Mouse (Mus musculus): Measurements from ENCODE around the gene Entpd2. TPM values are rescaled to one million over a fixed set of nuclear protein-coding genes. Genes with fewer than 3 reads are reported as not detected.

Entpd2 gene
- polyA plus RNA-seq, 1 experiment from 2014 or later, result 33.9 TPM

GRCm38 (mm10) chr2:25365091-25365761, 30.4 kb upstream of the Entpd2 start, which contains the start of gene Uap1l1:
Gene Uap1l1, minus strand, starts transcription at chr2:25365682.
- under 1% methylated on average over 54 of the region's 54 CpGs for WGBS
- Histone ChIP-seq H3K27ac (ENCODE audit: low read depth, low read length) (peak within 1 kb of the TSS; percentile 89), H3K9me3 (ENCODE audit: control insufficient read depth) (no peaks in the 10 kb centered on the region), H3K36me3 (ENCODE audit: control insufficient read depth, insufficient read depth) (peaks cover 33% of the 10 kb centered on the region), H3K4me2 (replicated peaks; ENCODE audit: low read depth) (peak within 1 kb of the TSS; percentile 79), H3K4me1 (replicated peaks; ENCODE audit: control insufficient read depth, insufficient read depth, low read length) (peaks cover 12% of the 10 kb centered on the region; the same call in 1 of the 2 replicates), H3K4me3 (ENCODE audit: low read depth, low read length) (peak within 1 kb of the TSS; percentile 62), H3K27me3 (replicated peaks; ENCODE audit: control insufficient read depth, insufficient read depth, low read length) (no peaks in the 10 kb centered on the region), H3K9ac (ENCODE audit: low read depth, low read length) (peak within 1 kb of the TSS; percentile 67)
- no peak for TF ChIP-seq CTCF (IDR thresholded peaks at IDR 0.05; ENCODE audit: low read depth)
- ATAC-seq, result peak; percentile 64

DNA sequence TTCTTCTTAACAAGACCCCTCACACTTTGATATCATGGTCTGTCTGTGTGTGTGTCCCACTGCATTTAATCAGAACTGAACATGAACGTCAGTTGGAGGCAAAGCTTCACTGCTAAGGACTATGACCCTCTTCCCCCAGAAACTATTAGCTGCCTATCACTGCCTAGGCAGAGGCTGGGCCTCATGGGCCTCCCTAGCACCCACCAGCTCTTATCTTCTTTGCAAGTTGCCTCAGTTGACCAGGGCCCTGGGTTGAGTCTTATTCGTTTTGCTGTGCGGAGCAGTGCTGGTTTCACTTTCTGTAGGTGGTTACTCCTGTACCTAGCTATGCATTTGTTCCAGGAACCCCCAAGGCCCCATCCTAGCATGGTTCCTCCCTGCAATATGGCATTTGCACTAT, 25.7 kb upstream of the Entpd2 start:
- Histone ChIP-seq H3K9me3 (ENCODE audit: control insufficient read depth) (no peaks in the 10 kb centered on the region), H3K27me3 (replicated peaks; ENCODE audit: control insufficient read depth, insufficient read depth, low read length) (no peaks in the 10 kb centered on the region), H3K36me3 (ENCODE audit: control insufficient read depth, insufficient read depth) (peaks cover 3% of the 10 kb centered on the region; the same call in 1 of the 2 replicates), H3K4me3 (ENCODE audit: low read depth, low read length) (no peak overlapping the region), H3K27ac (ENCODE audit: low read depth, low read length) (peak overlapping the region; percentile 82), H3K4me2 (replicated peaks; ENCODE audit: low read depth) (peak overlapping the region; percentile 24; the same call in 1 of the 2 replicates), H3K9ac (ENCODE audit: low read depth, low read length) (no peak overlapping the region), H3K4me1 (replicated peaks; ENCODE audit: control insufficient read depth, insufficient read depth, low read length) (peaks cover 14% of the 10 kb centered on the region; the same call in 1 of the 2 replicates)
- TF ChIP-seq CTCF (IDR thresholded peaks at IDR 0.05; ENCODE audit: low read depth), result no peak
- peak; percentile 16; the same call in 1 of the 2 replicates for ATAC-seq
- WGBS, result 39% methylated on average over 3 of the region's 3 CpGs

- under 1% methylated on average over 65 of the region's 65 CpGs for WGBS
- Histone ChIP-seq H3K27ac (ENCODE audit: low read depth, low read length) (peak within 1 kb of the TSS; percentile 43), H3K36me3 (ENCODE audit: control insufficient read depth, insufficient read depth) (peaks cover 21% of the 10 kb centered on the region), H3K27me3 (replicated peaks; ENCODE audit: control insufficient read depth, insufficient read depth, low read length) (no peaks in the 10 kb centered on the region), H3K4me1 (replicated peaks; ENCODE audit: control insufficient read depth, insufficient read depth, low read length) (peaks cover 11% of the 10 kb centered on the region; the same call in 1 of the 2 replicates), H3K4me2 (replicated peaks; ENCODE audit: low read depth) (peak within 1 kb of the TSS; percentile 96), H3K4me3 (ENCODE audit: low read depth, low read length) (peak within 1 kb of the TSS; percentile 69), H3K9me3 (ENCODE audit: control insufficient read depth) (no peaks in the 10 kb centered on the region), H3K9ac (ENCODE audit: low read depth, low read length) (peak within 1 kb of the TSS; percentile 62)
- 0 out of 2 replicates have a peak, but pooled peaks have one; percentile 10 for TF ChIP-seq CTCF (IDR thresholded peaks at IDR 0.05; ENCODE audit: low read depth)
- peak; percentile 74 for ATAC-seq
Observed at GRCm38 (mm10) chr2:25371764-25372643, 23.7 kb upstream of the Entpd2 start, which contains the start of gene Sapcd2. Gene Sapcd2, plus strand, starts transcription at chr2:25372321.

DNA sequence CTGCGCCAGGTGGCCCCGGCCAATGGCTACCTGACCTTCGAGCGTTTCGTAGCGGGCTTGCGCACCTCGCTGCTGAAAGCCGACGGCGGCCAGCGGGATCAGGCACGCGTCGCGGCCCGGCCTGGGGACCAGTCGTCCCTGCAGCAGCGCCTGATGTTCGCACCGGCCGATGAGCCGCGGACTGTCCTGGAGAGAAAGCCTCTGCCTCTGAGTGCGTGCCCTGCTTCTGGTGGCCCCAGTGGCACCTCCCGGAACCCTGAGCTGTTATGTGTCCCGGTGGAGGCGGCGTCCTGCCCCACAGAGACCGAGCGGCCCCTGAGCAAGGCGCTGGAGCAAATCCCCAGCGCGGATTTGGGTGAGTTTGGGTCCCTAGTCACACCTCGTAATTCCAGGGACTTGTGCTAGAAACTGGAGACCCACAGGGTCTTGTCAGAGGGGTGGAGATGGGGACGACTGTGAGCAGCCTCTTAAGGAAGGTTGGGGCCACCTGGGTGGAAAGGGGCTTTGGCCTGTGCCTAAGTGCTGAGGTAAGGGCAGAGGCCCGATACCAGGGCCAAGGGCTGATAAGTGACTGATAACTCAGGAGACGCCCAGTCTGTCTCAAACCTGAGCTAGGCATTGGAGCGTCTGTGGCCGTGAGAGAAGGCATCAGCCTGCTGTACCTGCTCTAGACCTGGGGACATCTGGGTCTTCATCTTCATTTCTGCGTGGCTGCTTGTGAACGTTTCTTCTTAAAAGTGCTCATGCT, 22.9 kb upstream of the Entpd2 start:
- peaks cover 11% of the 10 kb centered on the region; the same call in 1 of the 2 replicates for H3K4me1 ChIP-seq (replicated peaks; ENCODE audit: control insufficient read depth, insufficient read depth, low read length)
- H3K4me2 ChIP-seq (replicated peaks; ENCODE audit: low read depth), result peak overlapping the region; percentile 96
- peak overlapping the region; percentile 43 for H3K27ac ChIP-seq (ENCODE audit: low read depth, low read length)
- no peaks in the 10 kb centered on the region for H3K9me3 ChIP-seq (ENCODE audit: control insufficient read depth)
- no peak for TF ChIP-seq CTCF (IDR thresholded peaks at IDR 0.05; ENCODE audit: low read depth)
- peak overlapping the region; percentile 69 for H3K4me3 ChIP-seq (ENCODE audit: low read depth, low read length)
- H3K9ac ChIP-seq (ENCODE audit: low read depth, low read length), result peak overlapping the region; percentile 62
- peak; percentile 31 for ATAC-seq
- 2% methylated on average over 42 of the region's 42 CpGs for whole genome bisulfite sequencing
- peaks cover 29% of the 10 kb centered on the region for H3K36me3 ChIP-seq (ENCODE audit: control insufficient read depth, insufficient read depth)
- H3K27me3 ChIP-seq (replicated peaks; ENCODE audit: control insufficient read depth, insufficient read depth, low read length), result no peaks in the 10 kb centered on the region

DNA sequence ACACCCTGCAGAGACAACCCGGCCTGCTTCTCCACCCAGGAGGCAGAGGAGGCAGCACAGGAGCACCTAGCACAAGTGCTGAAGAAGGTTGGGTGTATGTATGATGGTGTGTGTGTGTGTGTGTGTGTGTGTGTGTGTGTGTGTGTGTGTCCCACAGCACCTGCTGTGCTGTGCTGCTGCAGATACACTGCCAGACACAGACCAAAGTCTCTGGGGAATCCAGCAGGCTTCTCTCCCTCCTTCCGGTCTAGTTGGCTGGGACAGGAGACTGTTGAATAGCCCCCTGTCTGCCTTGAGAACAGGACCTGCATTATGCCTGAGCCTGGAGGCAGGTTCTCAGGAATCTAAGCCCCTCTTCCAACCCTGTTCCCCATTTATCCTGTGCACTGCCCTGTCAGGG, 22.2 kb upstream of the Entpd2 start:
- TF ChIP-seq CTCF (IDR thresholded peaks at IDR 0.05; ENCODE audit: low read depth), result no peak
- ATAC-seq, result no peak
- H3K4me2 ChIP-seq (replicated peaks; ENCODE audit: low read depth), result peak overlapping the region; percentile 96
- H3K36me3 ChIP-seq (ENCODE audit: control insufficient read depth, insufficient read depth), result peaks cover 34% of the 10 kb centered on the region
- WGBS, result 19% methylated on average over 2 of the region's 2 CpGs
- H3K27me3 ChIP-seq (replicated peaks; ENCODE audit: control insufficient read depth, insufficient read depth, low read length), result no peaks in the 10 kb centered on the region
- H3K4me1 ChIP-seq (replicated peaks; ENCODE audit: control insufficient read depth, insufficient read depth, low read length), result peaks cover 11% of the 10 kb centered on the region; the same call in 1 of the 2 replicates
- H3K9ac ChIP-seq (ENCODE audit: low read depth, low read length), result peak overlapping the region; percentile 62; the same call in 1 of the 2 replicates
- no peaks in the 10 kb centered on the region for H3K9me3 ChIP-seq (ENCODE audit: control insufficient read depth)
- peak overlapping the region; percentile 43; the same call in 1 of the 2 replicates for H3K27ac ChIP-seq (ENCODE audit: low read depth, low read length)
- H3K4me3 ChIP-seq (ENCODE audit: low read depth, low read length), result peak overlapping the region; percentile 69
